Mouse (Mus musculus) retina, embryonic 14.5 days (tissue): ENCODE results near the gene Rpap2.

Experiments
- DNase-seq: peaks from one replicate; pipeline ENCODE4 v3.0.0-alpha.2; 2015; ENCODE audit warnings: low spot score

The Rpap2 gene

GRCm38 (mm10) chr5:107687161-107687560 lies 90.0 kb downstream of the Rpap2 start:
- DNase-seq, result no peak

- peak; percentile 86 for DNase-seq
Observed at GRCm38 (mm10) chr5:107687592-107688498, 90.7 kb downstream of the Rpap2 start.

- no peak for DNase-seq
Observed at GRCm38 (mm10) chr5:107688499-107688866, 91.3 kb downstream of the Rpap2 start.

DNA sequence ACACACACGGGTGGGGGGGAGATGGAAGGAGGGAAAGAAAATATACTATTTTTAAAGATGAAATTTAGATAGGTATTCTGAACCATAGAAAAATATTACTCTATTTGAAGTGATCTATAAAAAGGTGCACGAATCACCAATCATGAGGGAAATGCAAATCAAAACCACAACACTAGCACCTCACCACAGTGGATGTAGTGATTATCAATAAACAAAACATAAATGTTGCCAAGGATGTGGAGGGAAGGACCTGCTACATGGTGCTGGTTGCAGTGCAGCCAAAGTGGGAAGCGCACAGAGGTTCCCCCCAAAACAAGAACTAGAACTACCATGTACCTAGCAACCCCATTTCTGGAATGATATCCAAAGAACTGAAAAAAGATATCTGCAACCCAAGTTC lies 97.8 kb downstream of the Rpap2 start:
- no peak for DNase-seq

DNA sequence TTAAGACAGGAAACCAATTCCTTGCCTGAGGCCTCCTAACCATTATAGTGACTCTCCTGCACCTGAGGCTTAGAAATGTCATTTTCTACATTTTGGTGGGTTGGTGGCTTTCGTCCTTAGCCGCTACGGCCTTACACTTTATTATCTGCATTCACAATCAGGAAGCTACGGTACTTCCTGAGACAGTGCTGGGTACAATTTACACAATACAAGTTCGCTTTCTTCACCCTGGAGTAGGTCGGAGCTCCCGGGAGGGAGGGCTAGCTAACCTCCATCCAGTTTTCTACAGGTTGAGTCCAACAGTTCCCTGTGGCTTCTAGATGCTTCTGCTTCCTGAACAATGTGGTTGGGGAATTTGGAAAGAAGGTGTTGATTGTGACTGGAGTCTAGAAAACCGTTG lies 101.7 kb downstream of the Rpap2 start:
- no peak for DNase-seq

- no peak for DNase-seq
Observed at GRCm38 (mm10) chr5:107700873-107701272, 103.7 kb downstream of the Rpap2 start.

- DNase-seq, result no peak
Observed at GRCm38 (mm10) chr5:107701658-107702057, 104.5 kb downstream of the Rpap2 start.

- DNase-seq, result no peak
Observed at GRCm38 (mm10) chr5:107703207-107703763, 106.1 kb downstream of the Rpap2 start.

GRCm38 (mm10) chr5:107705756-107706155 lies 108.6 kb downstream of the Rpap2 start:
- DNase-seq, result no peak

DNA sequence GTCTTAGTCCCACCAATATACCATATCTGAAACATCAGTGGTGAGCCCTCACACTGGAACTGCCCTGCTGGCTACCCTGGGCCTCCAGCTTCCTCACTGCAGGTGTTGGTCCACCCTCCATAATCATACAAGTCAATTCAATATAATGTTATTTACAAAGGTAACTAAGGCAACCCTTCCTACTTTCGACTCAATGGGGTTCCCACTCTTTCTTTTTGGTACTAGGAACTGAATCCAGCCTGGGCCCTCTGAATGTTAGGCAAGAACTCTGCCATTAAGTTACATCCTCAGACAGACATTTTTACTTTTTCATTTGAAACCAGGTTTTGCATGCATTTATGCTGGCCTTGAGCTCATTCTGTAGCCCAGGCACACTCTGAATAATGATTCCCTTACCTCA lies 109.1 kb downstream of the Rpap2 start:
- no peak for DNase-seq

- no peak for DNase-seq
Observed at GRCm38 (mm10) chr5:107708124-107708797, 111.1 kb downstream of the Rpap2 start.
